Mouse (Mus musculus) midbrain, postnatal 0 days (tissue): ENCODE data around the gene Toe1. TPM values are rescaled to one million over a fixed set of nuclear protein-coding genes. Genes with fewer than 3 reads are reported as not detected.

ENCODE experiments used
- ATAC-seq: fragments of 200-750 bp; cut with Nextera tagmentation; 2 replicates; pipeline ENCODE4 v1.8.0; 2017; ENCODE audit warnings: moderate number of reproducible peaks, mild to moderate bottlenecking, moderate TSS enrichment, moderate library complexity; ENCODE audit not compliant: low FRiP score
- DNase-seq: peaks from one replicate; pipeline ENCODE4 v3.0.0-alpha.2; 2015; ENCODE audit warnings: low spot score
- H3K27ac ChIP-seq: fragments of 300-500 bp; sonication (generic); 2 replicates; pipeline ENCODE4 v1.5.1; 2014; ENCODE audit warnings: low read depth, mild to moderate bottlenecking, low read length, mixed read lengths
- H3K27me3 ChIP-seq: fragments of 300-500 bp; sonication (generic); 2 replicates; pipeline ENCODE4 v1.6.1; 2014; ENCODE audit warnings: low read length, control low read depth, mixed read lengths; ENCODE audit not compliant: insufficient read depth
- H3K36me3 ChIP-seq: fragments of 300-500 bp; sonication (generic); 2 replicates; pipeline ENCODE4 v1.6.1; 2014; ENCODE audit warnings: low read length, control low read depth, mixed read lengths; ENCODE audit not compliant: insufficient read depth
- H3K4me1 ChIP-seq: fragments of 300-500 bp; sonication (generic); 2 replicates; pipeline ENCODE4 v1.6.1; 2014; ENCODE audit warnings: mild to moderate bottlenecking, control low read depth, antibody characterized with exemption, low read length, mixed read lengths; ENCODE audit not compliant: insufficient read depth
- H3K4me2 ChIP-seq: fragments of 300-500 bp; sonication (generic); 2 replicates; pipeline ENCODE4 v1.6.1; 2014; ENCODE audit warnings: low read depth, mild to moderate bottlenecking, low read length, mixed read lengths; ENCODE audit not compliant: poor library complexity, severe bottlenecking
- H3K4me3 ChIP-seq: fragments of 300-500 bp; sonication (generic); 2 replicates; pipeline ENCODE4 v1.5.1; 2014; ENCODE audit warnings: low read depth, mild to moderate bottlenecking, low read length, moderate library complexity
- H3K9ac ChIP-seq: fragments of 300-500 bp; sonication (generic); replicated peaks from 2 replicates; pipeline ENCODE4 v1.6.1; 2014; ENCODE audit warnings: mild to moderate bottlenecking, low read length, moderate library complexity, mixed read lengths; ENCODE audit not compliant: poor library complexity, severe bottlenecking
- H3K9me3 ChIP-seq: fragments of 300-500 bp; sonication (generic); 2 replicates; pipeline ENCODE4 v1.6.1; 2016; ENCODE audit warnings: low read length, control low read depth
- CTCF ChIP-seq: IDR thresholded peaks from 2 replicates; pipeline ENCODE4 v1.5.1; 2016; ENCODE audit warnings: antibody characterized with exemption, mild to moderate bottlenecking
- WGBS: fragments of 180-500 bp; shearing (Covaris S2); extraction: QIAGEN DNeasy Blood & Tissue Kit; methylation state at CpG from one replicate; pipeline ENCODE4 v1.1.7; 2014; 5-methylcytosine and 5-hydroxymethylcytosine counted together
- polyA plus RNA-seq: library from polyadenylated mRNA; unstranded; fragments of >200 nt; fragmentation: Nextera tagmentation; extraction: Ambion mirVana; gene quantifications from 2 replicates; pipeline ENCODE4 v1.2.1, GENCODE M21; 2015
- total RNA-seq: library from RNA; depleted of rRNA; stranded (reverse); fragments of >200 nt; gene quantifications from 2 replicates; pipeline ENCODE4 v1.2.3, GENCODE M21; 2014

Gene Toe1
- total and polyA plus RNA-seq, 2 experiments from 2014 or later, result 22.5 to 42.9 TPM

- H3K27ac ChIP-seq, result no peak overlapping the region
- H3K9ac ChIP-seq, result no peak overlapping the region
- no peak overlapping the region for H3K4me3 ChIP-seq
- 42% methylated on average over 5 of the region's 5 CpGs for WGBS
- DNase-seq (peak; percentile 47), ATAC-seq (no peak)
- TF ChIP-seq CTCF, result peak; percentile 62
- no peak overlapping the region for H3K4me2 ChIP-seq
- H3K9me3 ChIP-seq, result no peaks in the 10 kb centered on the region
- H3K4me1 ChIP-seq, result no peaks in the 10 kb centered on the region
- peaks cover 29% of the 10 kb centered on the region for H3K36me3 ChIP-seq
- no peaks in the 10 kb centered on the region for H3K27me3 ChIP-seq
Measured at GRCm38 (mm10) chr4:116799901-116800300, 7.5 kb downstream of the Toe1 start.

GRCm38 (mm10) chr4:116796442-116797110 lies 10.9 kb downstream of the Toe1 start:
- WGBS, result 65% methylated on average over 1 of the region's 1 CpGs
- no peak for TF ChIP-seq CTCF
- H3K4me2 ChIP-seq, result no peak overlapping the region
- ATAC-seq, result no peak
- DNase-seq, result no peak
- H3K9me3 ChIP-seq, result no peaks in the 10 kb centered on the region
- no peak overlapping the region for H3K27ac ChIP-seq
- H3K4me3 ChIP-seq, result no peak overlapping the region
- H3K36me3 ChIP-seq, result peaks cover 6% of the 10 kb centered on the region; the same call in 1 of the 2 replicates
- no peaks in the 10 kb centered on the region for H3K4me1 ChIP-seq
- H3K9ac ChIP-seq, result no peak overlapping the region
- no peaks in the 10 kb centered on the region for H3K27me3 ChIP-seq

GRCm38 (mm10) chr4:116794273-116794672 lies 13.2 kb downstream of the Toe1 start:
- Histone ChIP-seq H3K4me2 (no peak overlapping the region), H3K4me3 (no peak overlapping the region), H3K36me3 (no peaks in the 10 kb centered on the region), H3K27ac (no peak overlapping the region), H3K4me1 (no peaks in the 10 kb centered on the region), H3K9me3 (no peaks in the 10 kb centered on the region), H3K9ac (no peak overlapping the region), H3K27me3 (no peaks in the 10 kb centered on the region)
- DNase-seq (no peak), ATAC-seq (no peak)
- 78% methylated on average over 2 of the region's 2 CpGs for WGBS
- TF ChIP-seq CTCF, result peak; percentile 45

DNA sequence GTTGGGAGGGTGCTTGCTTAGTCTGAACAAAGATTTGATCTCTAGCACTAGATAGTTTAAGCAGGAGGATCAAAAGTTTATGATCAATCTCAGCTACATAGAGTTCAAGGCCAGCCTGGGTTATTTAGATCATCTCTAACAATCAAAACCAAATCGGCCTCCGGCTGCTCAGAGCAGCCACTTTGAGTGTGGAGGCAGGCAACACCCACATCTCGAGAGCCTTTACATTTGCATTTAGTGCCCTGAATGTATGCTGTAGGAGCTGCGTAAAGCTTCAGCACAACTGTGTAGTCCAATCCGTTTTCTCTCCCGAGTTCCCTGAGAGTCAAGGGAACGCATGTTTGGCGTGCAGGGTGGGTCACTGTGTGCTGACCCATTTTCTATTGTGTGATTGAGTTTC lies 15.0 kb downstream of the Toe1 start:
- TF ChIP-seq CTCF, result no peak
- 84% methylated on average over 8 of the region's 8 CpGs for WGBS
- no peak overlapping the region for H3K4me2 ChIP-seq
- H3K9ac ChIP-seq, result no peak overlapping the region
- no peak overlapping the region for H3K27ac ChIP-seq
- no peaks in the 10 kb centered on the region for H3K27me3 ChIP-seq
- DNase-seq (no peak), ATAC-seq (no peak)
- no peaks in the 10 kb centered on the region for H3K36me3 ChIP-seq
- H3K9me3 ChIP-seq, result no peaks in the 10 kb centered on the region
- no peaks in the 10 kb centered on the region for H3K4me1 ChIP-seq
- no peak overlapping the region for H3K4me3 ChIP-seq

GRCm38 (mm10) chr4:116788956-116789355 lies 18.5 kb downstream of the Toe1 start:
- Histone ChIP-seq H3K9me3 (no peaks in the 10 kb centered on the region), H3K4me1 (no peaks in the 10 kb centered on the region), H3K36me3 (no peaks in the 10 kb centered on the region), H3K27ac (no peak overlapping the region), H3K27me3 (no peaks in the 10 kb centered on the region), H3K4me3 (no peak overlapping the region), H3K4me2 (no peak overlapping the region), H3K9ac (no peak overlapping the region)
- ATAC-seq, result no peak
- WGBS, result 3% methylated on average over 3 of the region's 3 CpGs
- DNase-seq, result peak; percentile 93
- TF ChIP-seq CTCF, result peak; percentile 94

- Histone ChIP-seq H3K4me3 (no peak overlapping the region), H3K4me2 (no peak overlapping the region), H3K9ac (no peak overlapping the region), H3K27me3 (no peaks in the 10 kb centered on the region; the same call in 1 of the 2 replicates), H3K27ac (no peak overlapping the region), H3K9me3 (no peaks in the 10 kb centered on the region), H3K36me3 (no peaks in the 10 kb centered on the region), H3K4me1 (no peaks in the 10 kb centered on the region)
- peak; percentile 28; the same call in 1 of the 2 replicates for TF ChIP-seq CTCF
- DNase-seq (no peak), ATAC-seq (no peak)
- WGBS, result 37% methylated on average over 7 of the region's 7 CpGs
Measured at GRCm38 (mm10) chr4:116787985-116788760, 19.3 kb downstream of the Toe1 start.
